Mouse (Mus musculus) granulocyte monocyte progenitor cell, adult 5-6 weeks (primary cell): ENCODE results near the gene Mpp5. TPM values are rescaled to one million over a fixed set of nuclear protein-coding genes. Genes with fewer than 3 reads are reported as not detected.

Experiments
- ATAC-seq: replicated peaks from 2 replicates; pipeline ENCODE4 v1.8.0; 2016; ENCODE audit warnings: mild to moderate bottlenecking, moderate TSS enrichment, inconsistent platforms; ENCODE audit not compliant: poor library complexity, severe bottlenecking
- total RNA-seq, 2 experiments: library from RNA; stranded (forward) in 1 of 2; stranded (reverse) in 1 of 2; fragments of 200-712, 200-1000 nt in 1 of 2; fragments of >200 nt in 1 of 2; fragmentation: Nextera tagmentation in 1 of 2; gene quantifications; 2 replicates each; pipeline ENCODE4 v1.2.3; 2014 to 2017

Gene Mpp5
- total RNA-seq (2014; fragmentation: Nextera tagmentation) (5.5 and 6.9 TPM in 2 replicates), total RNA-seq (2017) (10.0 and 15.3 TPM in 2 replicates)

GRCm38 (mm10) chr12:78748557-78749377 is at the start of gene Mpp5:
Gene Mpp5 (plus strand): TSS chr12:78748907.
- peak; percentile 95 for ATAC-seq

GRCm38 (mm10) chr12:78717783-78718182 is 30.9 kb upstream of the Mpp5 start:
- no peak for ATAC-seq

GRCm38 (mm10) chr12:78727723-78728122 is 21.0 kb upstream of the Mpp5 start:
- ATAC-seq, result no peak

GRCm38 (mm10) chr12:78739633-78740032 is 9.1 kb upstream of the Mpp5 start:
- ATAC-seq, result no peak

- ATAC-seq, result no peak
Measured at GRCm38 (mm10) chr12:78740289-78740688, 8.4 kb upstream of the Mpp5 start.

- ATAC-seq, result no peak
Measured at GRCm38 (mm10) chr12:78746226-78746625, 2.5 kb upstream of the Mpp5 start.

- ATAC-seq, result peak; percentile 25
Measured at GRCm38 (mm10) chr12:78747406-78747805, 1.3 kb upstream of the Mpp5 start.

- ATAC-seq, result no peak
Measured at GRCm38 (mm10) chr12:78748113-78748512, 594 bp upstream of the Mpp5 start.

- peak; percentile 18 for ATAC-seq
Measured at GRCm38 (mm10) chr12:78749378-78749801, 683 bp downstream of the Mpp5 start.

- ATAC-seq, result no peak
Measured at GRCm38 (mm10) chr12:78761979-78762378, 13.3 kb downstream of the Mpp5 start.

- ATAC-seq, result no peak
Measured at GRCm38 (mm10) chr12:78769031-78769713, 20.5 kb downstream of the Mpp5 start.

- no peak for ATAC-seq
Measured at GRCm38 (mm10) chr12:78773211-78773610, 24.5 kb downstream of the Mpp5 start.

GRCm38 (mm10) chr12:78777916-78778315 is 29.2 kb downstream of the Mpp5 start:
- no peak for ATAC-seq

GRCm38 (mm10) chr12:78778423-78779067 is 29.8 kb downstream of the Mpp5 start:
- no peak for ATAC-seq

- ATAC-seq, result no peak
Measured at GRCm38 (mm10) chr12:78788266-78788873, 39.7 kb downstream of the Mpp5 start.

- ATAC-seq, result no peak
Measured at GRCm38 (mm10) chr12:78790791-78791190, 42.1 kb downstream of the Mpp5 start.

- ATAC-seq, result no peak
Measured at GRCm38 (mm10) chr12:78794236-78794635, 45.5 kb downstream of the Mpp5 start.

GRCm38 (mm10) chr12:78800036-78800435 is 51.3 kb downstream of the Mpp5 start:
- peak; percentile 66 for ATAC-seq

- peak; percentile 72 for ATAC-seq
Measured at GRCm38 (mm10) chr12:78801836-78802235, 53.1 kb downstream of the Mpp5 start.

- no peak for ATAC-seq
Measured at GRCm38 (mm10) chr12:78814437-78814836, 65.7 kb downstream of the Mpp5 start.

- ATAC-seq, result no peak
Measured at GRCm38 (mm10) chr12:78834496-78834895, 85.8 kb downstream of the Mpp5 start.
